Mouse (Mus musculus) liver, embryonic 13.5 days (tissue): ENCODE results near the gene 4930513O06Rik. TPM values are rescaled to one million over a fixed set of nuclear protein-coding genes. Genes with fewer than 3 reads are reported as not detected.

Experiments
- ATAC-seq: fragments of 200-750 bp; cut with Nextera tagmentation; 2 replicates; pipeline ENCODE4 v1.8.0; 2017; ENCODE audit warnings: low read depth, mild to moderate bottlenecking, moderate number of reproducible peaks, moderate library complexity
- DNase-seq: peaks from one replicate; pipeline ENCODE4 v3.0.0; 2022
- H3K27ac ChIP-seq: fragments of 300-500 bp; sonication (generic); 2 replicates; pipeline ENCODE4 v1.5.1; 2015; ENCODE audit warnings: moderate library complexity, mild to moderate bottlenecking, inconsistent platforms
- H3K27me3 ChIP-seq: fragments of 300-500 bp; sonication (generic); 2 replicates; pipeline ENCODE4 v1.6.1; 2015; ENCODE audit warnings: mild to moderate bottlenecking, inconsistent platforms
- H3K36me3 ChIP-seq: fragments of 300-500 bp; sonication (generic); 2 replicates; pipeline ENCODE4 v1.6.1; 2015; ENCODE audit warnings: mild to moderate bottlenecking, inconsistent platforms
- H3K4me1 ChIP-seq: fragments of 300-500 bp; sonication (generic); replicated peaks from 2 replicates; pipeline ENCODE4 v1.6.1; 2015; ENCODE audit warnings: inconsistent platforms
- H3K4me2 ChIP-seq: fragments of 300-500 bp; sonication (generic); 2 replicates; pipeline ENCODE4 v1.6.1; 2015; ENCODE audit warnings: inconsistent platforms, mild to moderate bottlenecking, moderate library complexity
- H3K4me3 ChIP-seq: fragments of 300-500 bp; sonication (generic); replicated peaks from 2 replicates; pipeline ENCODE4 v1.5.1; 2015; ENCODE audit warnings: mild to moderate bottlenecking, inconsistent platforms
- H3K9ac ChIP-seq: fragments of 300-500 bp; sonication (generic); 2 replicates; pipeline ENCODE4 v1.6.1; 2015; ENCODE audit warnings: mild to moderate bottlenecking, inconsistent platforms
- H3K9me3 ChIP-seq: fragments of 300-500 bp; sonication (generic); replicated peaks from 2 replicates; pipeline ENCODE4 v1.6.1; 2016; ENCODE audit warnings: inconsistent platforms
- WGBS: fragments of 180-500 bp; shearing (Covaris S2); methylation state at CpG from one replicate; pipeline ENCODE4 v1.1.7; 2015; ENCODE audit not compliant: insufficient replicate concordance; 5-methylcytosine and 5-hydroxymethylcytosine counted together
- polyA plus RNA-seq: library from polyadenylated mRNA; unstranded; fragments of >200 nt; fragmentation: Nextera tagmentation; extraction: Ambion mirVana; gene quantifications from 2 replicates; pipeline ENCODE4 v1.2.1, GENCODE M21; 2015

4930513O06Rik gene
- not detected in 2 replicates for polyA plus RNA-seq

DNA sequence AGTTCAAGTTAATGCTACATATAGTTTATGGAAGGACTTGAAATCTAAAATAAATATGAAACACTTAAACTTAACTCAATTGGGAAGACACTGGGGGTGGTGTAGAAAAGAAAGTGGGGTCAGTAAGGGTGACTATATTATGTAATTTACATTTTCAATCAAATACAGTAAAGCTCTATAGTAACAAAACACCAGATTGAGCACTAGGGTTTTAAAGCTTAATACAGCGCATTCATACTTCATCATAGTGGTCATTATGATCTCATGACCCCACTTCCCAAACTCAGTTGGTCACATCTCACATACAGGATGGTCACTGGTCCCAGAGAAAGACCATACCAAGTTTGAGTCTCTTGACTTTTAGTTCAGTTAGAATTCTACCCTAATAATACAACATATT is at the start of gene 4930513O06Rik:
4930513O06Rik (plus strand) TSS at position 301 of the 400 bp plus-strand sequence.
- Histone ChIP-seq H3K9me3 (no peaks in the 10 kb centered on the region), H3K4me1 (no peaks in the 10 kb centered on the region), H3K36me3 (no peaks in the 10 kb centered on the region), H3K27me3 (no peaks in the 10 kb centered on the region), H3K27ac (no peak within 1 kb of the TSS), H3K9ac (no peak within 1 kb of the TSS), H3K4me2 (no peak within 1 kb of the TSS), H3K4me3 (no peak within 1 kb of the TSS)
- ATAC-seq, result no peak
- DNase-seq, result no peak
- WGBS, result 58% methylated on average over 1 of the region's 1 CpGs

DNA sequence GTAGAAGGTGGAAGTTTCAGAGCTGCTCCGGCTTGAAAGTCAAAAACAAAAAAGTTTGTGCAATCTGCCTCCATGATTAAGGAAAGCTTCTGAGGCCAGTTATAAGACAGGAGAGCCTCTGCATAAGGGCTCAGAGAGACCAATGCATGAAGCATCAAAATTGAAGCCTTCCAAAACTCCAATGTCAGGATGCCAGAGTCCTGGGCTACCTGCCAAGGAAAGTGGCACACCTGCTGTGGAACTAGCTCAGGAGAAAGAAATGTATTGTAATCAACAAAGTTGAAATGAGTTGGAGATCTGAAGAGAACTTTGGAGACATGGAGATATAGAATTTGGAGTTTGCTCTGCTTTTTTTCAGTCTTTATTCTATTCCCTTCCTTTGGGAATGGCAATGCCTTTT is 48.4 kb upstream of the 4930513O06Rik start:
- Histone ChIP-seq H3K4me1 (no peaks in the 10 kb centered on the region), H3K27me3 (no peaks in the 10 kb centered on the region), H3K9ac (no peak overlapping the region), H3K4me2 (no peak overlapping the region), H3K9me3 (no peaks in the 10 kb centered on the region), H3K4me3 (no peak overlapping the region), H3K27ac (no peak overlapping the region), H3K36me3 (no peaks in the 10 kb centered on the region)
- ATAC-seq (no peak), DNase-seq (no peak)
- WGBS, result 63% methylated on average over 1 of the region's 1 CpGs

DNA sequence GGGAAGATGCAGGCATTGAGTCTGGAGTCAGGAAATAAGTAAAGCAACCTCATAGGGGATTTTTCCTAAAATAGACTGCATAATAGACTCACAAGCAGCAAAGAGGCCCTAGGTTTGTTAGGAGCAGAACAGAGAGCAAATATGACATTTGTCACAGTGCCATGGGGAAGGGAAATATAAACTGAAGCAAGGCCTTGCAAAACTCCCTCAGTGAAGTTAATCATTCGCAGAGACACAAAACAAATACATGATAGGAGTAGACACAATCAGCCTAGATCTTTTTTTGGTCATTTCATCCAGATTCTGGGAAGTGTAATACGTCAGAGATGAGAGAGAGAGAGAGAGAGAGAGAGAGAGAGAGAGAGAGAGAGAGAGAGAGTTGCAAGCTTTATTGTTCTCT is 46.7 kb upstream of the 4930513O06Rik start:
- no peaks in the 10 kb centered on the region for H3K4me1 ChIP-seq
- no peak overlapping the region for H3K27ac ChIP-seq
- no peak overlapping the region for H3K4me2 ChIP-seq
- ATAC-seq, result peak; percentile 36
- no peak overlapping the region for H3K4me3 ChIP-seq
- no peaks in the 10 kb centered on the region for H3K36me3 ChIP-seq
- no peaks in the 10 kb centered on the region for H3K9me3 ChIP-seq
- no peak overlapping the region for H3K9ac ChIP-seq
- WGBS, result 55% methylated on average over 2 of the region's 2 CpGs
- no peaks in the 10 kb centered on the region for H3K27me3 ChIP-seq
- no peak for DNase-seq

DNA sequence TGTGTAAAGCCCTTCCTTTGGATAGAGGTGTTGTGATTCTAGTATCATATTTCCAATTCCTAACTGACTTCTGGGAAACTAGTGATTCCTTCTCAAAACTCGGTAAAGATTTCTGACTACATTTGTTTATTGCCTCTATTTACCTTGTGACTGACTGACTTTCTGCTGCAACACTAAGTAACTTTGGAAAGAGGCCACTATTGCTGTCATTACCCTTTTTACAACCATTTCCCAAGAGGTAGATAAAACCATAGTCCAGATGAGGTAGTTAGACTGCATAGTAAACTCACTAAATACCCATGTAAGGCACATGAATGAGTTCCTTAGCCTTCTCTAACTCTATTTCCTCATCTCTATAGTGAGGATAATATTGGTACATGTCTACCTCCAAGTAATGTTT is 44.9 kb upstream of the 4930513O06Rik start:
- ATAC-seq (no peak), DNase-seq (no peak)
- WGBS, result 61% methylated on average over 1 of the region's 1 CpGs
- H3K9me3 ChIP-seq, result no peaks in the 10 kb centered on the region
- no peaks in the 10 kb centered on the region for H3K4me1 ChIP-seq
- no peak overlapping the region for H3K27ac ChIP-seq
- H3K4me2 ChIP-seq, result no peak overlapping the region
- H3K36me3 ChIP-seq, result no peaks in the 10 kb centered on the region
- H3K4me3 ChIP-seq, result no peak overlapping the region
- H3K27me3 ChIP-seq, result no peaks in the 10 kb centered on the region
- H3K9ac ChIP-seq, result no peak overlapping the region

DNA sequence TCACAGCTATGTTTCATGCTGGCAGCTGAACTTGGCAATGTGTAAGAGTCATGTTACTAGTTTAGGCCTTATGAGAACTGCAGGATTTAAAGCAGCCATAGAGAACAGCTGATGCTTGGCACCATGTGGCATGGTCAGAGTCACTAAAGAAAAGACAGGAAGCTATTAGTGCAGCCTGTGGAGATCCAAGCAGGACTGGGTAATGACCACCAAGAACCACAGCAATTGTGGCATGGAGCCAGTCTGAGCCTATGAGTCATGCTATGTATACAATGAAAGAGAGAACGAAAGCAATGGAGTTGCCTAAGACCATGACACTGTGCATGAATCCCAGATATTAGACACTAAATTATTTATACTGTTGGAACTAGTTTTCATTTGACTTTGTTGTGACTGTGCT is 34.1 kb upstream of the 4930513O06Rik start:
- DNase-seq, result no peak
- H3K4me2 ChIP-seq, result no peak overlapping the region
- H3K9ac ChIP-seq, result no peak overlapping the region
- no peak for ATAC-seq
- no peak overlapping the region for H3K27ac ChIP-seq
- no peak overlapping the region for H3K4me3 ChIP-seq
- H3K36me3 ChIP-seq, result no peaks in the 10 kb centered on the region
- H3K9me3 ChIP-seq, result no peaks in the 10 kb centered on the region
- 54% methylated on average over 1 of the region's 1 CpGs for WGBS
- H3K4me1 ChIP-seq, result no peaks in the 10 kb centered on the region
- no peaks in the 10 kb centered on the region for H3K27me3 ChIP-seq

DNA sequence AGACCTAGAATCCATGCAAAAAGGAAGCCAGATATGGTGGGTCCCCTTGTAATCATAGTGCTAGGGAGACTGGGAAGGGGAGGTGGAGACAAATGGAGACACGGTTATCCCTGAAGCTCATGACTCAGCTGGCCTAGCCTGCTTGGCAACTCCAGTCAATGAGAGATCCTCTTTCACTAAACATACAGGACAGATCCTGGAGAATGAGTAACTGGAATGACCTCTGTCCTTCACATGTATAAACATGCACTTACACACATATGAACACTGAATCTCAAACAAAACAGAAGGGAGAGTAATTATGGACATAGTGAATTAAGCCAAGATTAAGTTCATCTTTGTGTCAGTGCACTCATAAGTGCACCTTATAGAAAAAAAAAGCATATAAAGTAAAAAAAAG is 32.9 kb upstream of the 4930513O06Rik start:
- ATAC-seq (no peak), DNase-seq (no peak)
- no peaks in the 10 kb centered on the region for H3K27me3 ChIP-seq
- H3K4me1 ChIP-seq, result no peaks in the 10 kb centered on the region
- H3K4me3 ChIP-seq, result no peak overlapping the region
- no peak overlapping the region for H3K27ac ChIP-seq
- H3K9me3 ChIP-seq, result no peaks in the 10 kb centered on the region
- H3K9ac ChIP-seq, result no peak overlapping the region
- H3K36me3 ChIP-seq, result no peaks in the 10 kb centered on the region
- WGBS, result 70% methylated on average over 1 of the region's 1 CpGs
- H3K4me2 ChIP-seq, result no peak overlapping the region

DNA sequence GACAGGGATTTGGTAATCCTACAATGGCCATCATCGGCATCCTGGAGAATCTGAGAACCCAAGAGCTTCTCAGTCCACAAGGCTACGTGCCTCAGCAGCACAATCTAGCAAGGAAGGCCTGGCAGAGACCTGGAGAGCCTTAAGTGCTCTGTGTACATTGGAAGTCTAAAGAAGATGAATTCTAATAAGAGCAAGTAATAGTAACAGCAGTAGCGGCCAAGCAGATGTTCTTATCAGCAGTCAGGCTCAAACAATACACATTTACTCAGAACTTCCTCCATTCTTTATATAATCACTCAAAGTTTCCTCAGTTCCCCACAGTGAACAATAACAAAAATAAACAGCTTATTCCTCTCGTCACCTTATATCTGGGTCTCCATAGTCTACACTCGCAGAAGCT is 22.0 kb upstream of the 4930513O06Rik start:
- DNase-seq, result no peak
- Histone ChIP-seq H3K4me1 (no peaks in the 10 kb centered on the region), H3K4me2 (no peak overlapping the region), H3K4me3 (no peak overlapping the region), H3K9ac (no peak overlapping the region), H3K27me3 (no peaks in the 10 kb centered on the region), H3K36me3 (no peaks in the 10 kb centered on the region), H3K27ac (no peak overlapping the region), H3K9me3 (no peaks in the 10 kb centered on the region)
- WGBS, result 54% methylated on average over 5 of the region's 5 CpGs
- no peak for ATAC-seq

DNA sequence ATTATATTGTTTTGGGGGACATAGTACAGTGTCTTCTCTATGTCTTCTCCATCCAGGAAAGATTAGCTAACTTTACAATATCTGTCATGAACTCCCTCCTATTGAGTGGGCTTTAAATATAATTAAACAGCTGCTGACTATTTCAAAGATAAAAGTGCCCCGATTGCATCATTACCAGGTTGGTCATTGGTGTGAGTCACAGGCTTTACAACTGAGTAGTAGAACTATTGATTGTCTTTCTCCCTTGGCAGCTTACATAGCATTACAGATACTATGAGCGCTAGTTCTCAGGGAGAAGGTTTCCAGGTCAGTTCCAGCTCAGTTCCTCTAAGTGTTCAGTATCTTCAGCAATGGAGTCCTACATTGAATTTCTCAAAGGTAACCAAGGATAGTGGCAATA is 7.5 kb upstream of the 4930513O06Rik start:
- H3K9me3 ChIP-seq, result no peaks in the 10 kb centered on the region
- no peak overlapping the region for H3K4me3 ChIP-seq
- no peak overlapping the region for H3K9ac ChIP-seq
- WGBS, result 68% methylated on average over 2 of the region's 2 CpGs
- no peak overlapping the region for H3K27ac ChIP-seq
- H3K36me3 ChIP-seq, result no peaks in the 10 kb centered on the region
- ATAC-seq, result no peak
- no peaks in the 10 kb centered on the region for H3K27me3 ChIP-seq
- no peak for DNase-seq
- no peaks in the 10 kb centered on the region for H3K4me1 ChIP-seq
- no peak overlapping the region for H3K4me2 ChIP-seq

DNA sequence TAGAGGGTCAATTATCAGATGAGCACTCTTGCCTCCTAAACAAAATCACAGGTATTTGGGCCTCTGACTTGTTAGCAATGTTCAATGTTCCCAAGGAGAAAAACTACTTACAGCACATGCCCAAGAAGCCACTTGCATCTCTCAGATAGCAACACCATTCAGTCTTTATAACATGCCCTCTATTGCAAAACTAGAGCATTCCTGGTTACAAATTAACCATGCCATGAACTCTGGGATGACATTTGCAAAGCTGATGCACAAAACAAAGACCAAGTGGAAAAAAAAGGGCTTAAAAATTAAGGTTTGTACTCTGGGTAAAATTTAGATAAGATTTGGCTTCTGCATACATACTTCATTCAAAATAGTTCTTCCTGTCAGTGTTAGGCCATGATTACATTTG is 966 bp upstream of the 4930513O06Rik start, which contains the start of gene Serpina7:
Serpina7 (minus strand) TSS at position 160 of the 400 bp plus-strand sequence.
- DNase-seq, result no peak
- Histone ChIP-seq H3K9me3 (no peaks in the 10 kb centered on the region), H3K27me3 (no peaks in the 10 kb centered on the region), H3K9ac (no peak within 1 kb of the TSS), H3K36me3 (no peaks in the 10 kb centered on the region), H3K4me2 (no peak within 1 kb of the TSS), H3K4me3 (no peak within 1 kb of the TSS), H3K27ac (no peak within 1 kb of the TSS), H3K4me1 (no peaks in the 10 kb centered on the region)
- ATAC-seq, result no peak

DNA sequence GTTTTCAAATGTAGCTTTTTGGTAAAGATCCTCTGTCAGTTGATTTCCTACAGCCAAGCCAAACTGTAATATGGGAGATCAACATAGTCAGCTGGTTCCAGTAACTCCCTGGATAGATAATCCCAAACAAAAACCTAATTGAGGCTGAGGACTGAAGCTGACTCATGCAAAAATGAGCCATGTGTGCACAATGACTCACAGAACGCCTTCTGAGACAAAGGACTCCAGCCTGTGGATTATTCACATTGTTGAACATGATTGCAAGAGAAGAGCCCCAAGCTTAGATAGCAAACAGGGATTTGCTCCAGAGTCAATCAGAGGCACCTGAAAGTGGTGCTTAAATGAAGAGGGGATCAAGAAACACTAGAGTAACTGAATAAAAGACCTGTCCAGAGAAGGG is 11.2 kb downstream of the 4930513O06Rik start:
- H3K9ac ChIP-seq, result no peak overlapping the region
- H3K27ac ChIP-seq, result no peak overlapping the region
- ATAC-seq (no peak), DNase-seq (no peak)
- 48% methylated on average over 1 of the region's 1 CpGs for WGBS
- no peaks in the 10 kb centered on the region for H3K4me1 ChIP-seq
- no peak overlapping the region for H3K4me3 ChIP-seq
- no peaks in the 10 kb centered on the region for H3K27me3 ChIP-seq
- no peaks in the 10 kb centered on the region for H3K9me3 ChIP-seq
- no peak overlapping the region for H3K4me2 ChIP-seq
- H3K36me3 ChIP-seq, result no peaks in the 10 kb centered on the region

DNA sequence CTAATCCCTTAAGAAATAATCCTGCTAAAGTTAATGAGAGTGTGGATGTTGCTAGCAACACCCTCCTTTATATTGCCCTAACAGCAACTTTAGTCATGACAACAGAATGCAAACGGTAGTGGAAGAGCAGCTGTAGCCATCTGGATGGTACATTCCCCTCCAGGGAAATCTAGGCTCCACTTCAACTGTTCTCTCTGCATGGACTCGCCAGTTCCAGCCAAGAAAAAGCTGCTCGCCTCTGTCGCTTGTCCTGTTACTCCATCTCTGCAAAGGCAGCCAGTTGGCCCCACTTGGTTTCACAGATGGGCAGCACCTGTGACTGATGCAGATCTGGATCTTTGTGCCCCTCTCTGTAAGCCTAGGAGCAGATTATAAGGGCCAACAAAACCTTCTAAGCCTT is 48.0 kb downstream of the 4930513O06Rik start:
- ATAC-seq (no peak), DNase-seq (no peak)
- 48% methylated on average over 4 of the region's 4 CpGs for WGBS
- Histone ChIP-seq H3K4me1 (no peaks in the 10 kb centered on the region), H3K4me3 (no peak overlapping the region), H3K27me3 (no peaks in the 10 kb centered on the region), H3K9me3 (no peaks in the 10 kb centered on the region), H3K36me3 (no peaks in the 10 kb centered on the region), H3K4me2 (no peak overlapping the region), H3K27ac (no peak overlapping the region), H3K9ac (no peak overlapping the region)
